Mouse (Mus musculus) forebrain, embryonic 16.5 days (tissue): Measurements from ENCODE around the gene Lypla2. TPM values are rescaled to one million over a fixed set of nuclear protein-coding genes. Genes with fewer than 3 reads are reported as not detected.

Experiments used
- ATAC-seq: fragments of 200-750 bp; cut with Nextera tagmentation; 2 replicates; pipeline ENCODE4 v1.8.0; 2017; ENCODE audit warnings: mild to moderate bottlenecking, moderate library complexity
- H3K27ac ChIP-seq: fragments of 300-500 bp; sonication (generic); 2 replicates; pipeline ENCODE4 v1.5.1; 2014; ENCODE audit warnings: low read length, control low read depth
- H3K27me3 ChIP-seq: fragments of 300-500 bp; sonication (generic); replicated peaks from 2 replicates; pipeline ENCODE4 v1.6.1; 2014; ENCODE audit warnings: low read length; ENCODE audit not compliant: control insufficient read depth, insufficient read depth
- H3K36me3 ChIP-seq: fragments of 300-500 bp; sonication (generic); 2 replicates; pipeline ENCODE4 v1.6.1; 2014; ENCODE audit not compliant: control insufficient read depth, insufficient read depth
- H3K4me1 ChIP-seq: fragments of 300-500 bp; sonication (generic); replicated peaks from 2 replicates; pipeline ENCODE4 v1.6.1; 2014; ENCODE audit warnings: low read length; ENCODE audit not compliant: control insufficient read depth, insufficient read depth
- H3K4me2 ChIP-seq: fragments of 300-500 bp; sonication (generic); 2 replicates; pipeline ENCODE4 v1.6.1; 2014; ENCODE audit warnings: mild to moderate bottlenecking, low read length, control low read depth
- H3K4me3 ChIP-seq: fragments of 300-500 bp; sonication (generic); replicated peaks from 2 replicates; pipeline ENCODE4 v1.5.1; 2014; ENCODE audit warnings: mild to moderate bottlenecking, low read length, control low read depth
- H3K9ac ChIP-seq: fragments of 300-500 bp; sonication (generic); replicated peaks from 2 replicates; pipeline ENCODE4 v1.6.1; 2014; ENCODE audit warnings: low read depth, low read length, control low read depth
- H3K9me3 ChIP-seq: fragments of 300-500 bp; sonication (generic); 2 replicates; pipeline ENCODE4 v1.6.1; 2016; ENCODE audit warnings: low read length; ENCODE audit not compliant: control insufficient read depth
- WGBS: fragments of 180-500 bp; shearing (Covaris S2); extraction: QIAGEN DNeasy Blood & Tissue Kit; methylation state at CpG from one replicate; pipeline ENCODE4 v1.1.7; 2014; 5-methylcytosine and 5-hydroxymethylcytosine counted together
- polyA plus RNA-seq: library from polyadenylated mRNA; unstranded; fragments of >200 nt; fragmentation: Nextera tagmentation; extraction: Ambion mirVana; gene quantifications from 2 replicates; pipeline ENCODE4 v1.2.1, GENCODE M21; 2015

Lypla2 gene
- polyA plus RNA-seq, 1 experiment from 2014 or later: 197 TPM

DNA sequence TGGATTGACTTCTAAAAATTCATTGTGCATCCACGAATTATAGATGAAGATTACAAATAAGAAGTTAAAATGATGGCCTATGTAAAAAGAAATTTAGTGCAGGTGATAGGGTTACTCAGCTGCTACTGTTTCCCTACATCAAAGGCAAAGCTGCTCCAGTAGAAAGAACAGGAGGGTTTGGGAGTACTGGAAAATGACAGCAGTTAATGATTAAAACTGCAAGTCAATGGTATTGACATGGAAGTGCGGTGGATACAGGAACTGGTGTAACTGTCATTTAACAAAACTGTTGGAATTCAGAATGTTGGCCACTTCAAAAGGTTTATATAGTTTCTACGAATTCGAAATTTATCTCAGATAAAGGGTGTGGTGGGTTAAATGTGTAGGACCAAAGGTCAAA is 22.7 kb upstream of the Lypla2 start:
- ATAC-seq: no peak
- Histone ChIP-seq H3K9ac (no peak overlapping the region), H3K36me3 (no peaks in the 10 kb centered on the region), H3K4me2 (no peak overlapping the region), H3K4me3 (no peak overlapping the region), H3K4me1 (no peaks in the 10 kb centered on the region), H3K9me3 (peaks cover 5% of the 10 kb centered on the region), H3K27me3 (no peaks in the 10 kb centered on the region), H3K27ac (no peak overlapping the region)
- WGBS: 86% methylated on average over 4 of the region's 4 CpGs

DNA sequence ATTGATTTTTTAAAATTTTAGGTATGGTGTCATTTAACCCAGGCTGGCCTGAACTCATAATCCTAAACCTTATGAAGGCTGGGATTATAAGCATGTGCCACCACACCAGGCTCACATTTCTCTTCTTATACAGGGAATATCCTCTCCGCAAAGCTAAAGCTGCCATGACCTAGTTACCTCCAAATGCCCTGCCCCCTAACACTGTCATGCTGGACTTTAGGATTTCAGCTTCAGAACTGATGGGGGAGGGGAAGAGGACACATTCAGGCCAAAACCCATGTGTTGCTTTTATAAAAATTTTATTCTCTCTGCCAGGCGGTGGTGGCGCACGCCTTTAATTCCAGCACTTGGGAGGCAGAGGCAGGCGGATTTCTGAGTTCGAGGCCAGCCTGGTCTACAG is 21.5 kb upstream of the Lypla2 start:
- no peak overlapping the region for H3K9ac ChIP-seq
- no peaks in the 10 kb centered on the region for H3K4me1 ChIP-seq
- no peak overlapping the region for H3K4me3 ChIP-seq
- WGBS: 95% methylated on average over 6 of the region's 6 CpGs
- H3K4me2 ChIP-seq: no peak overlapping the region
- no peak overlapping the region for H3K27ac ChIP-seq
- H3K27me3 ChIP-seq: no peaks in the 10 kb centered on the region
- H3K9me3 ChIP-seq: peaks cover 5% of the 10 kb centered on the region
- H3K36me3 ChIP-seq: no peaks in the 10 kb centered on the region
- no peak for ATAC-seq

DNA sequence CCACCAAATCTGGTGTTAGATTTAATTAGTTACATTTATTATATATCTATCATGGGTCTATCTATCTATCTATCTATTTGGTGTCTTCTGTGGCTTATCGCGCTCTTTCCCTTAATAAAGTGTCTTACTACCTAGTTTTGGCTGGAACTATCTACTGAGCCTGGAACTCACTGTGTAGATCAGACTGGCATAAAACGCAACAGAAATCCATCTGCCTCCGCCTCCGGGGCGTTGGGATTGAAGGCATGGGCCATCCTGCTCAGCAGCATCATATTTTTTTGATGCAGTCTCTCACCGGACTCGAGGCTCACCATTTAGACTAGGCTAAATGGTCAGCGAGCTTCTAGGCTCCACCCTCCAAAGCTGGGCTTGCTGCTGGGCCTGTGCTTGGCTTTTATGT is 15.3 kb upstream of the Lypla2 start:
- Histone ChIP-seq H3K4me3 (peak overlapping the region; percentile 85), H3K27ac (peak overlapping the region; percentile 84), H3K4me2 (peak overlapping the region; percentile 98), H3K4me1 (peaks cover 16% of the 10 kb centered on the region), H3K9ac (peak overlapping the region; percentile 82), H3K27me3 (no peaks in the 10 kb centered on the region), H3K9me3 (no peaks in the 10 kb centered on the region), H3K36me3 (peaks cover 6% of the 10 kb centered on the region)
- ATAC-seq: no peak
- WGBS: 65% methylated on average over 9 of the region's 9 CpGs

DNA sequence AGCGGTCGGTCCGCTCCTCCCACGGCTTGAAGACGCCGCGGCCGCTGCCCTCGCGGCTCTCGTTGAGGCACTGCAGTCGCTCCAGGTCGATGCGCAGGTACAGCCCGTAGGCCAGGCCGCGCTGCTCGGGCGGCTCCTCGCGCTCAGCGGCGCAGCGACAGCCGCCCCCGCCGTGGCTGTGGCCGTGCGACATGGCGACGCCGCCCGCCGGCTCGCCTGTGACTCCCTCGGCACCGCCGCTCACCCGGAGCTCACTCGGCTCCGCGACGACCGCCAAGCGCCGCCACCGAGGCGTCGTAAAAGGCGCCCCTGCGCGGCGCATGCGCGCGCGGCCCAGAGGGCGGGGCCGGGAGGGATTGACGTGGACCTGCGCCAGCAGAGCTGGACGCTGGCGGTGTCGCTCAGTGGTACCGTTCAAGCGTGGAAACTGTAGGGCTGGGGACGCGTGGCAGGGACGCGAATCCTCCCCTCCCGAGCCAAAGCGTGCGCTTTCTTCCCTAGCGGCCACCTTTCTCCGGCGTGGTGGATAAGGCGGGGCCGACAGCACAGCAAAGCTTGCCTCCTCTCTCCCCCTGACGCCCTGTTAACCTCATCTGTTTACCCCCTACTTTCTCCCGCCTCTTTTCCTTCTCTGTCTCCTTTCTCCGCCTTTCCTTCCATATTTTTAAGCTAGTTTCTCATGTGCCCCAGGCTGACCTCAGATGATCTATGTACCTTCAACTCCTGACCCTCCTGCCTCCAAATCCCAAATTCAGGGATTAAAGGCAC is 14.7 kb upstream of the Lypla2 start, which contains the start of gene Pithd1:
Gene Pithd1 (minus strand): TSS at position 322 of the 768 bp plus-strand sequence.
- Histone ChIP-seq H3K9ac (peak within 1 kb of the TSS; percentile 82), H3K4me1 (peaks cover 16% of the 10 kb centered on the region), H3K36me3 (peaks cover 6% of the 10 kb centered on the region), H3K4me3 (peak within 1 kb of the TSS; percentile 85), H3K4me2 (peak within 1 kb of the TSS; percentile 98), H3K27ac (peak within 1 kb of the TSS; percentile 84), H3K27me3 (no peaks in the 10 kb centered on the region), H3K9me3 (no peaks in the 10 kb centered on the region)
- under 1% methylated on average over 80 of the region's 81 CpGs for whole genome bisulfite sequencing
- ATAC-seq: peak; percentile 91

DNA sequence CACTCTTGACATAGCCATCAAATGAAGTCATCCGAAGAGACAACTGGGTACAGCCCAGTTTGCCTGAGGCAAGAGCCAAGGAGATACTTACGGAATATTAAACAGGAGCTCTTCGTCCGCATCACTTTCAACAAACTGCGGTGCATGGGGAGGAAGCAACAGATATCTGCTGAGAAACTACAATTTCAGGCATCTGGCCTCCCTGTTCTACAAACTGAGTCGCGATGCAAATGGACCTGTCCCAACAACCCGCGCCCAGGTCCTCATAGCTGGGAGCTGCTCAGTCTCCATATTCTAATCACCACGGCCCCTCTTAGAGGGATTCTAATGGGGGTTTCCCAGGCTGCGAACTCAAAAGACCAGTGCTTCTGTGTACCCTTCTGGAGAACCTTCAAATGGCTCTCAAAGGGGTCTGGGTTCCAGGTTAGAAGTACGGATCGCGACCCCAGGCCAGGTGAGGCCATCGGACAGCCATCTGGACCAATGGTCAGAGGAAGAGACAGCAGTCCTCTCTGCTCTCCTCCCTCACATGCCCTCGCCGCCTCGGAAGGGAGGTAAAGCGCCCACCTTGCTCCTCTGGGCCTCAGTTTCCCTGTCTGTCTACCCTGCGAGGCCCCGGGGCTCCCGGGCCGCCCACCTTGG is 14.0 kb upstream of the Lypla2 start:
- 7% methylated on average over 23 of the region's 23 CpGs for WGBS
- Histone ChIP-seq H3K4me2 (peak overlapping the region; percentile 98), H3K27ac (peak overlapping the region; percentile 38; the same call in 1 of the 2 replicates), H3K9ac (peak overlapping the region; percentile 82), H3K36me3 (peaks cover 6% of the 10 kb centered on the region), H3K4me1 (peaks cover 16% of the 10 kb centered on the region), H3K4me3 (peak overlapping the region; percentile 85), H3K9me3 (no peaks in the 10 kb centered on the region), H3K27me3 (no peaks in the 10 kb centered on the region)
- ATAC-seq: no peak

DNA sequence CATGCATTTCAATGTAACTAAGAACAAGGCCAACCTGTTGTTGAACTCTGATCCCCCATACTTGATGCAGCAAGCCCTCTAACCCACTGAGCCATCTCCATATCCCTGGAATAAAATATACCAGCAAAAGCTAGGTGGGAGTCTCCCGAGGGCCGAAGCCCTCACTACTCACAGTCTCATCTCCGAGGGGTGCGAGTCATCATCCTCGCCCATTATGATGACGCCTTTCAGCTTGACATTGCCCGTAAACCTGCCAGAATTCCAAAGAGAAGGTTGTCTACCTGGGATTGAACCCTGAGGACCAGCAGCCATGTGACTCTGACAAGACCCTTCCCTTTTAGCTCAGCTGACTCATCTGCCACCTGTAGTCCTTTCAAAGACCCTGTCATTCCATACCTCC is 13.3 kb upstream of the Lypla2 start:
- ATAC-seq: no peak
- peak overlapping the region; percentile 98 for H3K4me2 ChIP-seq
- H3K9me3 ChIP-seq: no peaks in the 10 kb centered on the region
- WGBS: 87% methylated on average over 7 of the region's 7 CpGs
- peaks cover 16% of the 10 kb centered on the region for H3K4me1 ChIP-seq
- no peak overlapping the region for H3K27ac ChIP-seq
- H3K9ac ChIP-seq: no peak overlapping the region; the same call in 1 of the 2 replicates
- H3K4me3 ChIP-seq: peak overlapping the region; percentile 85; the same call in 1 of the 2 replicates
- no peaks in the 10 kb centered on the region for H3K27me3 ChIP-seq
- peaks cover 6% of the 10 kb centered on the region for H3K36me3 ChIP-seq

DNA sequence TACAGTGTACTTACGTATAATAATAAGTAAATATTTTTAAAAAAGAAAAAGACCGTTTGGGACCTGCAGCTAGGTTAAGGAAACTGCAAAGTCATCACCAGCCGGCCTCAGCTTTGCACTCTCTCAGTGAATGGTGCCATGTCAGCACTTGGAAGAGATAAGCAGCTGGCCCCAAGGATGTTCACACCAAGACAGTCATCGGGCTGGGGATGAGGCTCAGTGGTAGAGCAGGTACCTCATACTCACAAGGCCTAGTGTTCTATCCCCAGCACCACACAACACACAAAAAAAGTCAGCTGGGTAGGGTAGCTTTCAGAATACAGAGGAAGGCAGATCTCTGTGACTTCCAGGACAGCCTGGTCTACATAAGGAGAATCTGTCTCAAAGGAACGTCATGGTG is 12.8 kb upstream of the Lypla2 start:
- WGBS: 94% methylated on average over 5 of the region's 5 CpGs

DNA sequence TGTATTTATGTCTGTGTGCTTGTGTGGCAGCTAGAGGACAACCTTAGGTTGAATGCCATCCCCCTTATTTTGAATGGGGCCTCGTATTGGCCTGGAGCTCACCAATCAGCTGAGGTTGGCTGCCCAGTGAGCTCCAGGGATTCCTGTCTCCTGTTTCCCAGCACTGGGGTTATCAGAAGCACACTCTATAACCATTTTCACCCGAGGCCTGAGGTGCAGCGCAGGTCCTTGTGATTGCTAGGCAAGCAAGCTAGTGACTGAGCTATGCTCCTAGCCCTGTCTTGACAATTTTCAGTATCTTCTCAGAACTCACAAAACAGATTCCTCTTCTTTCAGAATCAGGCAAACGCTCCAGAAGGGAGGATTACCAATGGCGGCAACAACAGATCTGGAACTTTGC is 12.1 kb upstream of the Lypla2 start:
- Histone ChIP-seq H3K4me2 (no peak overlapping the region), H3K4me1 (peaks cover 16% of the 10 kb centered on the region), H3K4me3 (no peak overlapping the region), H3K9me3 (no peaks in the 10 kb centered on the region), H3K27me3 (no peaks in the 10 kb centered on the region), H3K27ac (no peak overlapping the region), H3K9ac (no peak overlapping the region), H3K36me3 (peaks cover 6% of the 10 kb centered on the region)
- no peak for ATAC-seq
- WGBS: 89% methylated on average over 5 of the region's 5 CpGs

More for the DNA sequence above, 12.8 kb upstream of the Lypla2 start:
- H3K27ac ChIP-seq: no peak overlapping the region
- H3K9me3 ChIP-seq: no peaks in the 10 kb centered on the region
- H3K4me1 ChIP-seq: peaks cover 16% of the 10 kb centered on the region
- no peak overlapping the region for H3K4me3 ChIP-seq
- H3K4me2 ChIP-seq: no peak overlapping the region
- no peak for ATAC-seq
- H3K36me3 ChIP-seq: peaks cover 6% of the 10 kb centered on the region
- no peak overlapping the region for H3K9ac ChIP-seq
- no peaks in the 10 kb centered on the region for H3K27me3 ChIP-seq

DNA sequence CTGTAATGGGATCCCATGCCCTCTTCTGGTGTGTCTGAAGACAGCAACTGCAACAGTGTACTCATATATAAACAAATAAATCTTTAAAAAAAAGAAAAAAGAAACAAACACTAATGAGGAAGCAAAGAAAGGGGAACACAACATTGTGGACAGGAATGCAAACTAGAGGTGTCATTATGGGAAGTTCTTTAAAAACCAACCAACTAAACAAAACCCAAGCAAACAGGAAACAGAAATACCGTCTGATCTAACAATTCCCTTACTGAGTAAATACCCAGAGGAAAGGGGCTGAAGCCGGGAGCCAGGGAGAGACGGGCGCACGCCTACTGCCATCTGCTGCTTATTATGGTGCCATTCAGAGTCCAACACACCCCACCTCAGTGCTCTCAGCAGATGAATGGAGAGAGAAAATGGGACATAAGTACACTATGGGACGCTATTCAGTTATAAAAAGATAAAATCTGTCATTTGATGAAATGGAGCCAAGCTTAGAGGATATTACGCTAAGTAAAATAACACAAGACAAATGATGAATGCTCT is 9.2 kb upstream of the Lypla2 start:
- Histone ChIP-seq H3K4me1 (peaks cover 11% of the 10 kb centered on the region), H3K36me3 (peaks cover 6% of the 10 kb centered on the region), H3K27me3 (no peaks in the 10 kb centered on the region), H3K9me3 (no peaks in the 10 kb centered on the region), H3K4me2 (no peak overlapping the region), H3K27ac (peak overlapping the region; percentile 10; the same call in 1 of the 2 replicates), H3K9ac (no peak overlapping the region), H3K4me3 (no peak overlapping the region)
- 50% methylated on average over 7 of the region's 7 CpGs for WGBS
- ATAC-seq: no peak
